Mouse (Mus musculus): ENCODE measurements at regions not wholly inside any gene's neighbourhood (a gene's known extent, or its start where the extent isn't known, plus 50 kb on each side); places are given as distances from the start of the nearest gene placed in this dataset.

- TF ChIP-seq CTCF (IDR thresholded peaks at IDR 0.05; ENCODE audit: borderline replicate concordance, insufficient read depth, low read depth, low read length), result no peak
- no peak for TF ChIP-seq POLR2A (IDR thresholded peaks at IDR 0.05; ENCODE audit: borderline replicate concordance, insufficient read depth, low read length)
These were observed 268.7 kb downstream of the Nedd1 start for GRCm38 (mm10) chr10:92453550-92453949.
